Mouse (Mus musculus): Measurements from ENCODE around the gene Ganab. TPM values are rescaled to one million over a fixed set of nuclear protein-coding genes. Genes with fewer than 3 reads are reported as not detected.

The Ganab gene
- total RNA-seq, 2 experiments from 2014 or later = 97.6 to 104 TPM

DNA sequence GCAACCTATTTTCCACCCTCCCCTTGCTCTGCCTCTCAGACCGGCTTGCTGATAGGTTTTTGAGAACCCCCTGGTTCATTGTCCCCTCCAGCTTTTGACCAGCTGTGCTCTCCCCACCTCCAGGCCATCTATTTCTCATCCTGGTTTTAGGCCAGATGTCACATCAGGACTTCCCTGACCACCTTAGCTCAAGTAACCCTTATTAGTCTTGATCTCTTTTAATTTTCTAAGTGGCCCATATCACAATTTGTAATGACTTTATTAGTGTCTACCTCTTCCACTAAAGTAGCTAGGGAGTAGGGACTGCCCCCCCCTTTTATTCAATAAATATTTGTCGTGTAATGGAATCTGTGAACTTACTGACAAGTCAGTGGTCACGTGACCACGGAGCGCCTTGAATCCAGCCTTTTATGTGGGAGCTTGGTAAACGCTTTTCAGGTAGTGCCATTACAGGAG, 23.0 kb downstream of the Ganab start:
- no peak for DNase-seq (ENCODE audit: low spot score in 2 of 2)
- intact Hi-C loops (cut with DNase I) = no loop called here

DNA sequence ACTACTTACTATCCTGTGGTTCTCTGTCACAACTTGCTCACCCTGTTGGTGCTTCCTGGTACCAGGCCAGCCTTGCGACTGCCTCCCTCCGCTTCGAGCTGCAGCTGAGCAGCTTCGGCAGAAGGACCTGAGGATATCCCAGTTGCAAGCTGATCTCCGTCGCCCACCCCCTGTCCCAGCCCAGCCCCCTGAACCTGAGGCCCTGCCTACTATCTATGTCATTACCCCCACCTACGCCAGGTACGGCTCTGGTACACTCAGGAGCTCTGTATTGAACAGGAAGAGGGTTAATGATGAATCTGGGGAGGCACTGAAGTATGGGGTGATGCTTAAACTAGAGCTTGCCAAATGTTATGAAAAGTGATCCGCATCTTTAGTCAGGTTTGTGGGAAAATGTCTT, 23.9 kb downstream of the Ganab start:
- intact Hi-C loops (cut with DNase I) = no loop called here
- DNase-seq (ENCODE audit: low spot score in 2 of 2) = no peak

DNA sequence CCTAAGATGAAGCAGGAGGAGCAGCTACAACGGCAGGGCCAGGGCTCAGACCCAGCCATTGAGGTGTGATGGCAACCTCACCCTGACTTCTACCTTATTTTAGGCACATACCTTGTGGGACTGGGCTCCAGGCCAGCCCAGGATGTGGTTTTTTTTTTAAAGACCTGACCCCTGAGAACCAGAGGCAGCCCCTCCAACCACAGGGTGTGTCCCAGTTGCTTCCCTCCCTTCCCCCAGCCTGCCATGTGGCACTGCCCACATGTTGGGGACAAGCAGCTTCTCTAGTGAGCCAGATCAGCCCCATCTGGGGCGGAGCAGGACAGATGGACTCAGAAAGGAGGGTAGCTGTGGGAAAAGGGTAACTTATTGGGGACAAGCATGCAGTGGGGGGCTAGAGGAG, 28.9 kb downstream of the Ganab start:
- intact Hi-C loops (cut with DNase I) = no loop called here
- DNase-seq (ENCODE audit: low spot score in 2 of 2) = no peak

DNA sequence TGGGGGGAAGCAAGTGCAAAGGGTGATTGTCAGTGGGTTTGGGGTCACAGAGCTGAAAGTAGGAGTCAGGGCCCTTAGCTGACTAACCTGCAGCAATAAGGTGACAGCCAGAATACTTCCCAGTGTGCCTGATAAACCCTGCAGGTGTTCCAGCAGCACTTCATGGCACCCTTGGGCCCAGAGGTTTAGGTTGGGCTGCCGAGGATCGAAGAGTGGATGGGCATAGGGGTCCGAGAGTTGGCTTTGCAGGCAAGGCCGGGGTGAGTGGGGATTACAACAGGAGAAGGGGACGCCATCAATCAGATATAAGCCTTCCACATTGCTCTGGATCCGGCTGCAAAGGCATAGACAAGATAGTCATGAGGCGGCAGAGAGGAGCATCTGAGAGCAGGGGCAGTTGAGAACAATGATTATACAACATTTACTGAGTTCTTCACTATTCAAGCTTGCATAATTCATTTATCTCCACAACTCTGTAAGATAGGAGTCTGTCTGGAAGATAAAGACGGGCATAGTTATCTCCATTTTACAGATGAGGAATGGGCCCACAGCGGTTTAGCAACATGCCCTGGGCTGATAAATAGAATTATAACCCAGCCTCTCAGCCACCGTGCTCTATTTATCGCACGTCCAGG, 30.1 kb downstream of the Ganab start:
- intact Hi-C loops (cut with DNase I) = no loop called here
- no peak for DNase-seq (ENCODE audit: low spot score in 2 of 2)

DNA sequence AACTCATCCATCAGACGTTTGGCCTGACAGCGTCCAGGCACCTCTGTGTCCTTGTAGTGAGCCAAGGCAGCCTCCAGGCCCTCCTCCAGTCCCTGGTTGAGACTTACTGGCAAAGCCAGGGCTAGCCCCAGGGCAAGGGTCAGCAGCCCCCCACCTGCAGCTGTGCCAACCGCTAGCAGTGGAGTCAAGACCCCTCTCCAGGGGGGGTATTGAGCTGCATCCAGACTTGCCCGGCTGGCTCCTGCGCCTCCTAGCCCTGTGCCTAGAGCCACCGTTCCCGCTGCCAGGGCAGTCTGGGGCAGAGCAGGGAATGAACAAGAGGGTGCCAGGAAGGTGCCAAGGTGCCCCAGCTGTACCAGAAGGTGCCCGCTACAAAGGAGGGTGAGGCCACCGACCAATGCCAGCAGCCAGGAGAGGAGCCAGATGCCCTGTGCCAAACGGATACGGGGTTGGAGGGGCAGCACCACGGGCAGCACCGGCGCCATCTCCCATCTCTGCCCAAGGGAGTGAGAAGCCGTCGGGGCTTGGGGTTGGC, 30.9 kb downstream of the Ganab start:
- DNase-seq (ENCODE audit: low spot score in 2 of 2) = no peak
- intact Hi-C loops (cut with DNase I) = no loop called here

DNA sequence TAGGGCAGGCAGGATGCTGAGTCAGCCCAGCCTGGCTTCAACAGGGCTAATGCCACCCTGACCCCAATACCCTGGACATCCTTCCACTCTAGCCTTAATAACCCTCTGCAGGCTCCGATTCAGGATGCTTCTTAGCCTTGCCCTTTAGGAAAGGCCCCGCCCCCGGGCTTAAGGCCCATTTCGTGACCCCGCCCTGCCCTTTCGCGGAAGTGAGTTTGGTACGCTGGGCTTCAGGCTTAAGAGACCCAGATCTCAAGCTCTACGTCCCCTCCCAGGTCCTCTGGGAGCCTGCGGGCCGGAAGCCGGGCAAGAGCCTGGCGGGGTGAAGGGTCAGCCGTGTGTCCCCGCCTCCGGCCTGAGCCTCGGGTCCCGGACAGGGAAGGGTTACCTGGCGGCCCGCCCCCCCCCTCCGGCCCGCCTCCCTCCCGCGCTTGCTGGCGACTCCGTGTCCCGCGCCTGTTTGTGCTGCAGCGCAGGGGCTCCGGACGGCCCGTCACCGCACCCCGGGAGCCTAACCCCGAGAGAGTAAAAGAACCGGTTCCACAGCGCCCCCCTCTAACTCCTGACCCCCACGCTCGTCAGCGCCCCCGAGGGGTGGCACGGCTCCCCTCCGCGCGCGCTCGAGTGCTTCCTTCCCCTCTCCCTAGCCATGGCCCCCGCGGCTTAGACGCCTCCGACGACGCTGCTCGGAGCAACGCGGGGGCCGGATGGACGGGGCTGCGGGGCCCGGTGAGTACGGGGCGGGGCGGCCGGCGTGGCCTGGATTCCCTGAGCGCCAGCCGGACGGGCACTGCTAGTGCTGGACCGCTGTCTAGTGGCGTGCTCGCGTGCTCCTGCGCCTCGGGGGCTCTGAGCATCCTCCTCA, 31.6 kb downstream of the Ganab start, which contains the start of the genes Rom1 and Eml3:
Rom1 (minus strand) TSS at position 133 of the 865 bp plus-strand sequence.
Eml3 (plus strand) TSS at position 329 of the 865 bp plus-strand sequence.
- peak in 1 of 2 experiments; percentile 58 for DNase-seq (ENCODE audit: low spot score in 2 of 2)
- intact Hi-C loops (cut with DNase I) = no loop called here

DNA sequence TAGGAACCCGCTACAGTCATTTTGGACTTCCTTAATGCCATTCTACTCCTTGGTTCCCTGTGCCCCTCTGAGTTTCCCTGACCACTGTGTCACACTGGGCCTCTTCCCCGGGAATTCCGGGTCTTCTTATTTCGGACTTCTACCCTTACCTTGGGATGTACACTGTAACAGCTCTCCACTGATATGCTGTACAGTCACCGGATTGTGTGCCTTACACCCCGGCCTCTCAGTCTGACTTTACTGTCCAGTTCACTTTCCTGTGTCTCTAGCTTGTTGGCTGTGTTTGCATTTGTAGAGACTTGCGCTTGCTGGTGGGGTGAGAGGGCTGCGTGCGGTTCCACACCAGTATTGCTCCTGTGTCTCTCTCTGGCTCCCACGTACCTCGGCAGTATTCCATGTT, 32.2 kb downstream of the Ganab start:
- DNase-seq (ENCODE audit: low spot score in 2 of 2) = no peak
- intact Hi-C loops (cut with DNase I) = no loop called here

DNA sequence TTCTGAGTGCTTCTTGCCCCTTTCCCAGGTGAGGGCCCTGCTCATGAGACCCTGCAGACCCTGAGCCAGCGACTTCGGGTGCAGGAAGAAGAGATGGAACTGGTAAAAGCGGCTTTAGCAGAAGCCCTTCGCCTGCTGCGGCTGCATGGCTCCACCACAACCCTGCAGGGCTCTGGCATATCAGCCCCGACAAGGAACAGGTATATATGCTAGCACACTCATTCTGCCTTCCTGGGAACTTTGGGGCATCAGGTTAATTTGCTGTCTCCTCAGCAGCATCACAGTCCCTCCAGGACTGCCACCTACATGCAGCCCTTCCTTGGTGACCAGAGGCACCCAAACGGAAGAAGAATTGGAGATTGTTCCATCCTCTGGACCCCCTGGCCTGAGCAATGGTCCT, 32.9 kb downstream of the Ganab start:
- intact Hi-C loops (cut with DNase I) = no loop called here
- DNase-seq (ENCODE audit: low spot score in 2 of 2) = no peak

DNA sequence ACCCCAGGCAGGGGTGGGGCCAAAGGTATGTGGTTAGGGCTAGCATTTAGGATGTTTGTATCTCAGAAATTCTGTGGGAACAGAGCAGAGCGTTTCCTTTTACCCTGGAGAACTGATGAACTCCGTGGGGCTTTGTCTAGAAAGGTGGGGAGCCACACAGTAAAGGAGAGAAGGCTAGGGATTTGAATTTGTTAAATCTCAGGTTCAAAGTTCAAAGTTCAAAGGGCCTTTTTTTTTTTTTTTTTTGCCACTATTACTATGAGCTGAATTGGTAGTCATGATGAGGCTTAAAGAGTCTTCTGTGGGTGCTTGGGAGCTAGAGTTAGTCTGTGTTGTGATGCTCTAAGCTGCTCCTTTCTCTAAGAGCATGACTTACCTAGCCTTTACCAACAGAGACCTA, 38.9 kb downstream of the Ganab start:
- intact Hi-C loops (cut with DNase I) = no loop called here
- no peak for DNase-seq (ENCODE audit: low spot score in 2 of 2)

DNA sequence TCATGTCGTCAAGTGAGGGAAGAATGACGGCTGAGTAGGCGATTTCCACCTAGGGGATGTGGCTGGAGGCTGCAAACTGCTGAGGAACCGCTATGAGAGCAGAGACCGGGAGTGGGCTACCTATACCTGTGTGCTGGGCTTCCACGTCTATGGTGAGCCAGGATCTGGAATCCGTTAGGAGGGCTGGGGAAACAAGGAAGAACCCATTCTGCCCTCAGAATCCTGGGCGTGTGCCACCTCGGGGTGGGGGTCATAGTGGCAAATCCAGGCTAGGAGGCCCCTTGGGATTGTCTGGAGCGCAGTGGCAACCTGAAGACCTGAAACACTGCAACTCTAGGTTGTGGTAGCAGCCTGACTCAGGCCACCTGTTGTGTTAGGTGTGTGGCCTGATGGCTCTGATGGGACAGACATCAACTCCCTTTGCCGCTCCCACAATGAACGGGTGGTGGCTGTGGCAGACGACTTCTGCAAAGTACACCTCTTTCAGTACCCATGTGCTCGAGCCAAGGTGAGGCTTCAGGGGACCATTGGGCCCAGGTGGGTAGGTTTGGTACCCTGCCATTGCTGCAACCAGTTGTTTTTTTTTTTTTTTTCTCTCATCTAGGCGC, 42.8 kb downstream of the Ganab start:
- no peak for DNase-seq (ENCODE audit: low spot score in 2 of 2)
- intact Hi-C loops (cut with DNase I) = no loop called here

DNA sequence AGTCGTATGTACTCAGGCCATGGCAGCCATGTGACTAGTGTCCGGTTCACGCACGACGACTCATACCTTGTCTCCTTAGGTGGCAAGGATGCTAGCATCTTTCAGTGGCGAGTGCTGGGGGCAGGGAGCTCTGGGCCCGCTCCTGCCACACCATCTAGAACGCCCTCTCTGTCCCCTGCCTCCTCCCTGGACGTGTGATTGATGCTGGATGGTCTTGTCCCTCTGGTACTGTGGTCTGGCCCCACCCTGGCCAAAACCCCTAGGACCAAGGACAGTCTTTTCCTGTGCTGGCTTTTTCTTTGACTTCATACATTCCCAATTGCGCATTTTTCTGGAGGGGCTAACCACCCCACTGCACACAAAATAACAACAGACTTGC, 43.3 kb downstream of the Ganab start:
- intact Hi-C loops (cut with DNase I) = no loop called here

DNA sequence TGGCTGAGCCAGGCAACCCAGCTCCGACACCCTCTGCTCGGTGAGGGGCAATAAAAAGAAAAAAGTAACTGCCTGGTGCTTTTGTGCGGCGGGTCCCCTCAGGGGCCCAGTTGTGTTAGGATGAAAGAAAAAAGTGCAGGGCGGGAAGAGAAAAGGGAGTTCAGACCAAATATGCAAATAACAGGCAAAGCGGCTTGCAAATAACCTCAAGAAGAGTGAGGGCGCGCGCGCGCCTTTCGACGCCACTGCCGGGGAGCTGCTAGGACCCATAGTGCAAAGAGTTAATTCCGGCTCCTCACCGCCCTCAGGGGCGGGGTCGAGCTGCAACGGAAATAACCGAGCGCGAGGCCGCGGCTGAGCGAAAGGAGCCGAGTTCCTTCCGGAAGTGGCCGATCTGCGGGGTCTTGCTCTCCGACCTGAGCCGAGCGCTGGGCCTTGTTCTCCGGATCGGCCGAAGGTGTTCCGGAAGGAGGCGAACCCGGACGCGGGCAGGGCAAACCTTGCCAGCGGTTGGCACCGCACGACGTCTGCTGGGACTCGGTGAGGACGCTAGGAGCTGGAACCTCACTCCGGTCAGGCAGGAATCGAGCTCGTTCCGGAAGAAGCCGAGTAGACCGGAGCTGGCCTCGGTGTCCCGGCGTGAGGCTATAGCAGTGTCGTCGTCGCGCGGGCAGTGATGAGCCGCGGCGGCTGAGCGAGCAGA, 43.8 kb downstream of the Ganab start, which contains the start of gene Mta2:
Mta2 (plus strand) TSS at position 361 of the 703 bp plus-strand sequence.
- intact Hi-C loops (cut with DNase I) = no loop called here
- DNase-seq (ENCODE audit: low spot score in 2 of 2) = peak; percentile 95 to 96

More for the DNA sequence above, 43.3 kb downstream of the Ganab start:
- no peak for DNase-seq (ENCODE audit: low spot score in 2 of 2)

DNA sequence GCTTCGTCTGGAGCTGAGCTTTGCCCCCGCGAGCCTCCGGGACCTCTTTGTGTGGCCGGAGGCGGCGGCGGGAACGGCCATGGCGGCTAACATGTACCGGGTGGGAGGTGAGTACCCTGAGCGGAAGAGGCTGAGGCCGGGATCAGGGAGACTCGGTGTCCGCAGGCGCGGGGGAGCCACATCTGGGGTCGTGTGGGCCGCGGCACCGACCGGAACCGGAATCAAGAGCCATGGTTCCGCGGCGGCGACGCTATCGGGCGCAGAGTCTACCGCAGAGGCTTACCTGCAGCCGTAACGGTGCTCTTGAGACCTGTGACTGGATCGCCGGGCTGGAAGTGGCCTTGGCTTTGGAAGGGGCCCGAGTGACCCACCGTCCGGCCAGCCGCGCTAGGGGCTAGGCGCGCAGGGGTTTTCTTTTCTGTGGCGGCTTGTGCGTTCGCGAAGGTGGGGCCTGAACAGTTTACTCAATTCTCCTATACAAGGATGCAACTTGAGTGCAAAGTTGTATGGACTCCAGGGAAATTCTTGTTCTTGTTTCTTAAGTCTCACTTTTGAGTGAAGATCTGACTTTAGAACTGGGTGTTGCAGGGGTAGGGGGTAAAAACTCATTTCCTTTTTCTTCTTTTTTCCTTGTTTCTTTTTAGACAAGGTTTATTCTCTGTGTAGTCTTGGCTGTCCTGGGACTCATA, 44.5 kb downstream of the Ganab start:
- peak in 1 of 2 experiments; percentile 59 for DNase-seq (ENCODE audit: low spot score in 2 of 2)
- intact Hi-C loops (cut with DNase I) = no loop called here

DNA sequence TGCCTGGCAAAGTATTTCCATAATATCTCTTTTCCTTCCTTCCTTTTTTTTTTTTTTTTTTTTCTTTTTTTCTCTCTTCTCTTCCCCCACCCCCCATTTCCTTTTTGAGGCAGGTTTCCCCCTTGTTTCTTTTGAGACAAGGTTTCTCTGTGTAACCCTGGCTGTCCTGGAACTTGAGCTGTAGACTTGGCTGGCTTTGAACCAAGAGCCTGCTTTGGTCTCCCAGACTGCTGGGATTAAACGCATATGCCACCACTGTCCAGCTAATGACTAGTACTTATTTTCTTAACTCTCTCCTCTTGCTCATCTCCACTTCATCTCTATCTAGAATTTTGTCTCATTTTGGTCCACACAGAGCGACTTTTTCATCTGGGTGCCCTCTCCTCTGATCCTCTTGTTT, 45.2 kb downstream of the Ganab start:
- no peak for DNase-seq (ENCODE audit: low spot score in 2 of 2)
- intact Hi-C loops (cut with DNase I) = no loop called here

DNA sequence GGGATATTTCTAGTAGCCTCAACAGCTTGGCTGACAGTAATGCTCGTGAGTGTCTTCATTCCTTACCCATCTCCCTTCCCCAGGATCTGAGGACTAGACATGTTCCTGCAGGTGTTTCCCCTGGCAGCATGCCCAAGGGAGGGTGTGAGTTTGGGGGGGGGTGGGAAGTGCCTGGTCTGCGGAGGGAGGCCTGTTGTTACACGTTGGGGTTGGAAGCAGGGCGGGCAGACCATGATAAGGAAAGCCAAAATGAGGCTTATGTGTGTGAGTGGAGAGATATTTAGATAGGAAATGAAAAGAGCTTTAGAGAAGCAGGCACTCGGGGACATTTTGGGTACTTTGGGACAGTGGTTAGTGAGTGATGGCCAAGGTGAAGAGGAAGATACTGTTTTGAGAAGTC, 46.2 kb downstream of the Ganab start:
- DNase-seq (ENCODE audit: low spot score in 2 of 2) = no peak
- intact Hi-C loops (cut with DNase I) = no loop called here

DNA sequence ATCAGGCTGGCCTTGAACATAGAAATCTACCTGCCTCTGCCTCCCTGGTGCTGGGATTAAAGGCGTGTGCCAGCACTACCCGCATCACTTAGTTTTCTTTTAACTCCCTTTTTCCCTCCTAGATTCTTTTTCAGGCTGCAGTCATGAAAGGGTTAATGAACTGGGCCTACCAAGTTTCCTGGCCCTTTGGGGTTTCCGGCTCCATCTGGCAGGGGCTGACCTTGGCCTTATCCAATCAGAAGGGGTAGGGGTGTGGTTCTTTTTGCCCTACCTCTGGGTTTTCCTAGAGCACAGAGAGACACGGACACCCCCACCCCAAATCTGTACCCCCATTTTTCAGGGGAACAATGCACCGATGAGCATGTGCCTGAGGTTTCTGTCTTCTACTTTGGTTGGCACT, 46.9 kb downstream of the Ganab start:
- intact Hi-C loops (cut with DNase I) = no loop called here
- DNase-seq (ENCODE audit: low spot score in 2 of 2) = peak in 1 of 2 experiments; percentile 44

DNA sequence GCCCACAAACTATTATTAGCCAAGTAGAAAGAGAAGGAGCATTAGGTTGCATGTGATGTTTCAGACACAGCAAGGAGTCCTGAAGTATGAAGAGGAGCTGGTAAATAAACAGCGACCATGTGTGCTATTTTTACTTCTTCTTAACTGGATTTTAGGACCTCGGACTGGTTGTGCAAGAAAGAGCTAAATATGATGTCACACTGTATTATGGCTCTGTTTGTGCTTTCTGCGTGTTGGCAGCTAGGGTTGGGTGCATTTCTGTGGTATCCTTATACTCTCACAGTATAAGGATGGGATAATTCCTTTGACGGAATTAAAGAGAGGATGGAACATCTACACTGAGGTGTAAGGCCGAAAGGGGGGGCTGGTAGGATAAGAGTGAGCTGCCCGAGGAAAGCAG, 47.4 kb downstream of the Ganab start:
- intact Hi-C loops (cut with DNase I) = no loop called here

DNA sequence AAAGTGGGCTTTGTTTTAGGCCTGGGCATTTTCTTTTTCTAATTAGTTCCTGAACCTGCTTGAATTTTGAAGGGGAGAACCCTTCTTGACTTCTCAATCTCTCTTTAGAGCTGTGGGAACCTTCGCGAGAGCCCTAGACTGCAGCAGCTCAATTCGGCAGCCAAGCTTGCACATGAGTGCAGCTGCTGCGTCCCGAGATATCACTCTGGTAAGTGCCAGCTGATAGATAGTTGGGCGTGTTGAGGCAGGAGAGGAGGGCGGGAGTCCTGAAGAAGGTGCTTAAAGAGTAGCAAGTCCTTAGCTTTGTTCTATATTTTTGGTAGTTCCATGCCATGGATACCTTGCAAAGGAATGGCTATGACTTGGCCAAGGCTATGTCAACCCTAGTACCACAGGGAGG, 49.1 kb downstream of the Ganab start:
- no peak for DNase-seq (ENCODE audit: low spot score in 2 of 2)
- intact Hi-C loops (cut with DNase I) = no loop called here

More for the DNA sequence above, 47.4 kb downstream of the Ganab start:
- DNase-seq (ENCODE audit: low spot score in 2 of 2) = no peak

DNA sequence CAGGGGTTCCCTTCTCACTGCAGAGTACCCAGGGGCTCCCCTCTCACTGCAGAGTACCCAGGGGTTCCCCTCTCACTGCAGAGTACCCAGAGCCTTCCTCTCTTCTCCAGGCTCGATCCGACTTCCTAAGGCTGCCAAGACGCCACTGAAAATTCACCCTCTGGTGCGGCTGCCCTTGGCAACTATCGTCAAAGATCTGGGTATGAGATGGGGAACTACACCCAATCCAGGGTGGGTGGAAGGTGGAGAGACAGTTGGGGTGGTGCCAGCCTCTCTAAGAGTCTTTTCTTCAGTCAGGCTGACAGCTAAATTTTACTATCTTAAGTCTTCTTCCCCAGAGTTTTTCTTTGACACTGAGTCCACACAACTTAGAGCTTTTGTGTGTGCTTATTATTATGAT, 52.3 kb downstream of the Ganab start:
- DNase-seq (ENCODE audit: low spot score in 2 of 2) = no peak
- intact Hi-C loops (cut with DNase I) = loop anchor here (10.0 kb wide), 1 partner anchor 105 kb away; no protein-coding TSS in a partner anchor

Measured in left cerebral cortex, postnatal 14 days (tissue).